Mouse (Mus musculus): Measurements from ENCODE around the gene Nrsn2. TPM values are rescaled to one million over a fixed set of nuclear protein-coding genes. Genes with fewer than 3 reads are reported as not detected.

Gene Nrsn2
- total RNA-seq, 2 experiments from 2014 or later: 0.18 TPM; not detected in 1

- DNase-seq: no peak
Measured at GRCm38 (mm10) chr2:152339631-152340179, 36.7 kb downstream of the Nrsn2 start.

- DNase-seq: no peak
Measured at GRCm38 (mm10) chr2:152338319-152338718, 38.1 kb downstream of the Nrsn2 start.

- no peak for DNase-seq
Measured at GRCm38 (mm10) chr2:152337591-152338212, 38.7 kb downstream of the Nrsn2 start.

- DNase-seq: no peak
Measured at GRCm38 (mm10) chr2:152336856-152337255, 39.6 kb downstream of the Nrsn2 start.

GRCm38 (mm10) chr2:152335289-152335820 lies 41.1 kb downstream of the Nrsn2 start:
- DNase-seq: no peak

GRCm38 (mm10) chr2:152333345-152334006 lies 43.0 kb downstream of the Nrsn2 start:
- DNase-seq: no peak

GRCm38 (mm10) chr2:152332101-152332825 lies 44.2 kb downstream of the Nrsn2 start, which contains the start of gene Rbck1:
Gene Rbck1, minus strand, starts transcription at chr2:152332653.
- peak; percentile 81 for DNase-seq

GRCm38 (mm10) chr2:152330858-152331423 lies 45.5 kb downstream of the Nrsn2 start:
- no peak for DNase-seq

- no peak for DNase-seq
Measured at GRCm38 (mm10) chr2:152327980-152328379, 48.5 kb downstream of the Nrsn2 start.

GRCm38 (mm10) chr2:152326654-152327053 lies 49.8 kb downstream of the Nrsn2 start:
- DNase-seq: no peak

- no peak for DNase-seq
Measured at GRCm38 (mm10) chr2:152326157-152326556, 50.3 kb downstream of the Nrsn2 start.

GRCm38 (mm10) chr2:152324842-152325241 lies 51.6 kb downstream of the Nrsn2 start:
- DNase-seq: no peak

- no peak for DNase-seq
Measured at GRCm38 (mm10) chr2:152323971-152324370, 52.5 kb downstream of the Nrsn2 start.

GRCm38 (mm10) chr2:152322198-152322597 lies 54.2 kb downstream of the Nrsn2 start:
- DNase-seq: no peak

GRCm38 (mm10) chr2:152321558-152321957 lies 54.9 kb downstream of the Nrsn2 start:
- no peak for DNase-seq

Other genes starting within 250 kb of the Nrsn2 start
- gene Tcf15, start 233.1 kb downstream of the Nrsn2 start, total RNA-seq (2021): 10 to 100 TPM; 17.4 to 22.4 TPM
- gene Csnk2a1, start 149.8 kb downstream of the Nrsn2 start, total RNA-seq (2021): 10 to 100 TPM; 77.9 to 80.9 TPM
- 10 to 100 TPM; 36.9 to 41.9 TPM for gene Tbc1d20, start 82.8 kb downstream of the Nrsn2 start, total RNA-seq (2021)
- 10 to 100 TPM; 40.7 to 48.6 TPM for gene Rbck1, start 44.0 kb downstream of the Nrsn2 start, total RNA-seq (2021)
- 1 to 10 TPM; 1.3 to 1.5 TPM for gene Trib3, start 32.6 kb downstream of the Nrsn2 start, total RNA-seq (2021)
- 1 to 10 TPM; 6.7 to 9.4 TPM for gene Sox12, start 21.4 kb upstream of the Nrsn2 start, total RNA-seq (2021)
- 1 to 10 TPM; 4.7 to 5.6 TPM for gene Zcchc3, start 38.4 kb upstream of the Nrsn2 start, total RNA-seq (2021)
- gene 6820408C15Rik, start 38.9 kb upstream of the Nrsn2 start, total RNA-seq (2021): not detected
- gene Defb23, start 88.0 kb upstream of the Nrsn2 start, total RNA-seq (2021): not detected
- not detected for gene Defb20, start 100.4 kb upstream of the Nrsn2 start, total RNA-seq (2021)
- not detected for gene Defb22, start 113.5 kb upstream of the Nrsn2 start, total RNA-seq (2021)
- not detected for gene Defb26, start 135.1 kb upstream of the Nrsn2 start, total RNA-seq (2021)
- not detected for gene Defb28, start 141.6 kb upstream of the Nrsn2 start, total RNA-seq (2021)
- not detected for gene Defb29, start 163.5 kb upstream of the Nrsn2 start, total RNA-seq (2021)
- gene Gm17416, start 192.7 kb upstream of the Nrsn2 start, total RNA-seq (2021): not detected
- gene Defb21, start 196.1 kb upstream of the Nrsn2 start, total RNA-seq (2021): not detected
- not detected for gene Defb19, start 203.7 kb upstream of the Nrsn2 start, total RNA-seq (2021)
- not detected for gene Defb45, start 222.8 kb upstream of the Nrsn2 start, total RNA-seq (2021)
- gene Defb36, start 227.7 kb upstream of the Nrsn2 start, total RNA-seq (2021): not detected
- gene Defb25, start 246.4 kb upstream of the Nrsn2 start, total RNA-seq (2021): 1 to 10 TPM; 1.5 to 1.6 TPM

Data from gastrocnemius, postnatal 10 days (tissue).